29 mouse cellular contexts compared by ENCODE assay signal in the genomic region with DNA sequence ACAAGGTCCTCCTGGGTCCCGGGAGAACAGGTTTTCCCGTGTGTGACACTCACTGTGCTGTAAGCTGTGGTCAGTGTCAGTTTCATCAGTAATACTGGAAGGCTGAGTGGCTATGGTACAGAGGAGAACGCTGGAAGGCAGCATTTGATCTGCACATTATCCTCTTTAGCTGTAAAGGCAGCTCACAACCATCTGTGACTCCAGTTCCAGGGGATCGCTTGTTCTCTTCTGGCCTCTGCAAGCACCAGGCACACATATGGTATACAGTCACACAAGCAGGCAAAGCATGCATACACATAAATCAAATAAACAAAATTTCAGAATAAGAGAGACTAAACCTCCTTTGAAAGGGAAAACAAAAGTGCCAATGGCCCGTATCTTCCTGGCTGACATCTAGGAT. TPM values are rescaled to one million over a fixed set of nuclear protein-coding genes. Genes with fewer than 3 reads are reported as not detected.
"Had no signal": no experiment of that assay in that cellular context is flagged by ENCODE, and none has a peak within 500 bp of the region (broad histone marks: within the 10 kb centered on the region; RNA-seq: fewer than 3 reads in every experiment).

No protein-coding gene starts in this region.

- H3K9ac ChIP-seq: heart, embryonic 12.5 days; heart, embryonic 13.5 days; heart, embryonic 15.5 days; hindbrain, embryonic 12.5 days; hindbrain, embryonic 13.5 days; hindbrain, embryonic 15.5 days; intestine, embryonic 15.5 days; kidney, embryonic 15.5 days had no signal

- H3K27me3 ChIP-seq: heart, embryonic 12.5 days; heart, embryonic 13.5 days; heart, embryonic 15.5 days; hindbrain, embryonic 12.5 days; hindbrain, embryonic 13.5 days; hindbrain, embryonic 15.5 days; intestine, embryonic 15.5 days; kidney, embryonic 15.5 days had no signal

- H3K4me2 ChIP-seq: heart, embryonic 11.5 days; heart, embryonic 12.5 days; heart, embryonic 13.5 days; heart, embryonic 15.5 days; hindbrain, embryonic 12.5 days; hindbrain, embryonic 13.5 days; hindbrain, embryonic 15.5 days; intestine, embryonic 15.5 days; kidney, embryonic 15.5 days had no signal

- ATAC-seq: hindbrain, embryonic 16.5 days; hindbrain, postnatal 0 days; inflammation-experienced regulatory T-cells, adult 6 months; intestine, embryonic 15.5 days had no signal

- H3K4me3 ChIP-seq: heart, adult 2 months; heart, embryonic 10.5 days; heart, embryonic 12.5 days; heart, embryonic 13.5 days; heart, embryonic 15.5 days; hindbrain, embryonic 12.5 days; hindbrain, embryonic 13.5 days; hindbrain, embryonic 15.5 days; intestine, embryonic 15.5 days; kidney, embryonic 15.5 days; left cerebral cortex, adult 2 months had no signal

- DNase-seq: heart, adult 2 months; heart, postnatal 10 days; heart, postnatal 14 days; heart, postnatal 36 days; heart, postnatal 4 days; kidney, postnatal 4 days had no signal

- H3K27ac ChIP-seq: heart, adult 2 months; heart, embryonic 10.5 days; heart, embryonic 13.5 days; heart, embryonic 15.5 days; hindbrain, embryonic 12.5 days; hindbrain, embryonic 13.5 days; hindbrain, embryonic 15.5 days; hindbrain, postnatal 0 days; intestine, embryonic 15.5 days; kidney, embryonic 15.5 days; kidney, postnatal 0 days; left cerebral cortex, adult 2 months had no signal

- H3K4me1 ChIP-seq: heart, embryonic 10.5 days; heart, embryonic 12.5 days; heart, embryonic 13.5 days; heart, embryonic 15.5 days; hindbrain, embryonic 12.5 days; hindbrain, embryonic 13.5 days; hindbrain, embryonic 15.5 days; intestine, embryonic 15.5 days; kidney, embryonic 15.5 days had no signal

- H3K9me3 ChIP-seq: heart, embryonic 10.5 days; heart, embryonic 12.5 days; heart, embryonic 13.5 days; heart, embryonic 15.5 days; hindbrain, embryonic 12.5 days; hindbrain, embryonic 13.5 days; hindbrain, embryonic 15.5 days; intestine, embryonic 15.5 days; kidney, embryonic 15.5 days had no signal

- H3K36me3 ChIP-seq: hindbrain, embryonic 13.5 days; hindbrain, embryonic 15.5 days had no signal

RNA-seq across cellular contexts. Expression of gene Hcar2, which starts 56.8 kb away (rescaled TPM):
- total RNA-seq: heart, postnatal 4 days; hindbrain, postnatal 0 days; layer of hippocampus, postnatal 10 days; left cerebral cortex, adult 18-20 months; left cerebral cortex, adult 2 months had no signal
- polyA plus RNA-seq: heart, embryonic 10.5 days; heart, embryonic 11.5 days; heart, embryonic 12.5 days; heart, embryonic 14.5 days; heart, embryonic 16.5 days; heart, postnatal 0 days; hindbrain, embryonic 11.5 days; hindbrain, embryonic 12.5 days; hindbrain, embryonic 13.5 days; hindbrain, embryonic 15.5 days; hindbrain, embryonic 16.5 days; hindbrain, postnatal 0 days; kidney, embryonic 14.5 days; kidney, embryonic 16.5 days; kidney, postnatal 0 days had no signal
